Mouse (Mus musculus): Measurements from ENCODE around the gene Pcbp3. TPM values are rescaled to one million over a fixed set of nuclear protein-coding genes. Genes with fewer than 3 reads are reported as not detected.

The Pcbp3 gene
- total and polyA plus RNA-seq, 3 experiments, result 3.8 to 4.9 (median 3.8) TPM

- H3K4me3 ChIP-seq, result no peak overlapping the region
- H3K4me1 ChIP-seq (ENCODE audit: control insufficient read depth, insufficient read depth, low read length), result peaks cover 2% of the 10 kb centered on the region; the same call in 1 of the 2 replicates
- H3K79me2 ChIP-seq (replicated peaks; ENCODE audit: control insufficient read depth, insufficient read depth, low read length), result no peaks in the 10 kb centered on the region
- 81% methylated on average over 4 of the region's 4 CpGs for WGBS
- no peaks in the 10 kb centered on the region for H3K27me3 ChIP-seq (ENCODE audit: control insufficient read depth, insufficient read depth, low read length)
- intact Hi-C loops (cut with DNase I), result no loop called here
- no peak for DNase-seq
- TF ChIP-seq EP300 (IDR thresholded peaks at IDR 0.05; ENCODE audit: insufficient read depth, low read depth, low read length) (no peak), CTCF (IDR thresholded peaks at IDR 0.05) (no peak), POLR2A (IDR thresholded peaks at IDR 0.05; ENCODE audit: insufficient read depth, low read depth, low read length) (no peak)
- H3K36me3 ChIP-seq (ENCODE audit: control insufficient read depth, insufficient read depth, low read length), result no peaks in the 10 kb centered on the region
- no peak overlapping the region for H3K27ac ChIP-seq
- no peak overlapping the region for H3K9ac ChIP-seq (ENCODE audit: low read depth, low read length)
These were observed 159.2 kb downstream of the Pcbp3 start for GRCm38 (mm10) chr10:76802500-76802885.

DNA sequence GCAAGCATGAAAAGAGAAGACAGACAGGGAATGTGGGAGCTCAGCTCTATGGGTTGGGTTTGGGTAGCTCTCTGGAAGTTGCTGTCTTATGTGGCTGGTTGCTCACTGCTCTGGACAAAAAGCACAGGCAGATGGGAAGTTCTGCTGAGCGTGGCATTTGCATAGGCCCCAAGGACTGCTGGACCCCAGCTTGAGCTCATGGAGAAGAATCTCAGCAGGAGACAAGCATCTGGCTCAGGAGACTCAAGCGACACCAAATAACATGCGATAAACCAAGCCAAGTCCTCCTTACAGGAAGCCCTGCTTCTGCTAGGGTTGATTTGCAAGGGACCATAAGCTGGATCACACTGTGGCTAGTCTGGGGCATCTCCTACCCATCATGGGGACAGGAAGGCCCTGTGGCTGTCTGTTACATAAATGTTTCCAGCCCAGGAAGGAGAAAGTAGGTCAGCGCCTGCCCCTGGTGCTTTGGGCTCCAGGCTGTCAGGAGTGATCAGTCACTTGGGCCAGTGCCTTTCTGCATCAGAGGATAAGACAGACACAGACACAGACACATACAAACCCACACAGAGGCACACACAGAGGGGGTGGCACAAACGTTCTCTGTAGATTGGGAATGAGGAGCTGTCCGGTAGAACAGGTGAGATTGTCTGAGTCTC, 159.7 kb downstream of the Pcbp3 start:
- DNase-seq, result peak; percentile 26 to 33
- H3K36me3 ChIP-seq (ENCODE audit: control insufficient read depth, insufficient read depth, low read length), result no peaks in the 10 kb centered on the region
- TF ChIP-seq EP300 (IDR thresholded peaks at IDR 0.05; ENCODE audit: insufficient read depth, low read depth, low read length) (no peak), POLR2A (IDR thresholded peaks at IDR 0.05; ENCODE audit: insufficient read depth, low read depth, low read length) (no peak), CTCF (IDR thresholded peaks at IDR 0.05) (no peak)
- H3K9ac ChIP-seq (ENCODE audit: low read depth, low read length), result no peak overlapping the region
- H3K4me1 ChIP-seq (ENCODE audit: control insufficient read depth, insufficient read depth, low read length), result peaks cover 2% of the 10 kb centered on the region; the same call in 1 of the 2 replicates
- no peak overlapping the region for H3K27ac ChIP-seq
- H3K27me3 ChIP-seq (ENCODE audit: control insufficient read depth, insufficient read depth, low read length), result no peaks in the 10 kb centered on the region
- H3K79me2 ChIP-seq (replicated peaks; ENCODE audit: control insufficient read depth, insufficient read depth, low read length), result no peaks in the 10 kb centered on the region
- intact Hi-C loops (cut with DNase I), result no loop called here
- no peak overlapping the region for H3K4me3 ChIP-seq
- 59% methylated on average over 6 of the region's 6 CpGs for WGBS

DNA sequence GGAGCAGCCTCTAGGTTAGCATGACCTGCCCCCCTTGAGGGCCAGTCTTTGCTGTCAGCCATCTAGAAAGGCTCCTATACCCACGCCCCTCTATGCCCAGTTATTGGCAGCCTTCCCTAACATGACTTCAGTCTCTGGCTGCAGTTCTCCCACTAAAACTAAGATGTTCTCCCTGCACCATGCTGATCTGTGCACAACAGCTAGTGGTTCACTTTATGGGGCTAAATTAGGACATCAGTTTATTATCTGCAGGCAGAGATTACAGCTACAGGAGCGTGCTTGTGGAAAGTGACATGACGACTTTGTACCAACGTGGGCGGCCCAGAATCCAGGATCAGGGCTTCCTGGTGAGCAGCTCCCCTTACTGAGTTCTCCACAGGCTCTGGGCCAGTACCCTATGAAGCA, 160.4 kb downstream of the Pcbp3 start:
- peaks cover 2% of the 10 kb centered on the region; the same call in 1 of the 2 replicates for H3K4me1 ChIP-seq (ENCODE audit: control insufficient read depth, insufficient read depth, low read length)
- TF ChIP-seq EP300 (IDR thresholded peaks at IDR 0.05; ENCODE audit: insufficient read depth, low read depth, low read length) (no peak), POLR2A (IDR thresholded peaks at IDR 0.05; ENCODE audit: insufficient read depth, low read depth, low read length) (no peak), CTCF (IDR thresholded peaks at IDR 0.05) (no peak)
- intact Hi-C loops (cut with DNase I), result no loop called here
- H3K36me3 ChIP-seq (ENCODE audit: control insufficient read depth, insufficient read depth, low read length), result no peaks in the 10 kb centered on the region
- no peak overlapping the region for H3K27ac ChIP-seq
- DNase-seq, result no peak
- 51% methylated on average over 5 of the region's 5 CpGs for WGBS
- no peak overlapping the region for H3K9ac ChIP-seq (ENCODE audit: low read depth, low read length)
- no peak overlapping the region for H3K4me3 ChIP-seq
- H3K27me3 ChIP-seq (ENCODE audit: control insufficient read depth, insufficient read depth, low read length), result no peaks in the 10 kb centered on the region
- H3K79me2 ChIP-seq (replicated peaks; ENCODE audit: control insufficient read depth, insufficient read depth, low read length), result no peaks in the 10 kb centered on the region

- DNase-seq, result no peak
- WGBS, result 65% methylated on average over 17 of the region's 17 CpGs
- Histone ChIP-seq H3K4me3 (no peak overlapping the region), H3K27ac (no peak overlapping the region), H3K9ac (ENCODE audit: low read depth, low read length) (no peak overlapping the region), H3K36me3 (ENCODE audit: control insufficient read depth, insufficient read depth, low read length) (no peaks in the 10 kb centered on the region), H3K27me3 (ENCODE audit: control insufficient read depth, insufficient read depth, low read length) (no peaks in the 10 kb centered on the region), H3K4me1 (ENCODE audit: control insufficient read depth, insufficient read depth, low read length) (peaks cover 2% of the 10 kb centered on the region; the same call in 1 of the 2 replicates), H3K79me2 (replicated peaks; ENCODE audit: control insufficient read depth, insufficient read depth, low read length) (no peaks in the 10 kb centered on the region)
- intact Hi-C loops (cut with DNase I), result no loop called here
- no peak for TF ChIP-seq POLR2A (IDR thresholded peaks at IDR 0.05; ENCODE audit: insufficient read depth, low read depth, low read length)
- no peak for TF ChIP-seq EP300 (IDR thresholded peaks at IDR 0.05; ENCODE audit: insufficient read depth, low read depth, low read length)
- no peak for TF ChIP-seq CTCF (IDR thresholded peaks at IDR 0.05)
These were observed 162.7 kb downstream of the Pcbp3 start for GRCm38 (mm10) chr10:76798751-76799585.

DNA sequence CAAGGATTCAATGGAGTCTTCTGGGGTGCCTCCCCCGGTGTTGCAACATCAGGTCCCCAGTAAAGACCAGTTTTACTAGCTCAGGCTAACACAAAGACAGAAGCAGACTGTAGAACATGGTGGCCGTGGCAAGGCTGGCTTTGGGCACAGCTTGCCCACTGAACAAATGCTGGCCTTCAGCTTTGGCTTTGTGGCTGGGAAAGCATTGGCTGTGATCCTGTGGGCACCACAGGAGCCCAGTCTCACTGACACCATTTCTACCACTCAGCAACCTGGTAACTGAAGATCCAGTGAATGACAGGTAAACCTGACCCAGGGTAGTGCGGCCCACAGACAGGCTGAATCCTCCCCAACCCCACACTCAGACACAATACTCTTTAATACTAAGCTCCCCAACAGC, 167.6 kb downstream of the Pcbp3 start:
- WGBS, result 95% methylated on average over 3 of the region's 3 CpGs
- Histone ChIP-seq H3K4me1 (ENCODE audit: control insufficient read depth, insufficient read depth, low read length) (no peaks in the 10 kb centered on the region), H3K27me3 (ENCODE audit: control insufficient read depth, insufficient read depth, low read length) (no peaks in the 10 kb centered on the region), H3K79me2 (replicated peaks; ENCODE audit: control insufficient read depth, insufficient read depth, low read length) (no peaks in the 10 kb centered on the region), H3K4me3 (no peak overlapping the region), H3K27ac (no peak overlapping the region), H3K36me3 (ENCODE audit: control insufficient read depth, insufficient read depth, low read length) (no peaks in the 10 kb centered on the region), H3K9ac (ENCODE audit: low read depth, low read length) (no peak overlapping the region)
- DNase-seq, result no peak
- intact Hi-C loops (cut with DNase I), result no loop called here
- no peak for TF ChIP-seq POLR2A (IDR thresholded peaks at IDR 0.05; ENCODE audit: insufficient read depth, low read depth, low read length)
- no peak for TF ChIP-seq CTCF (IDR thresholded peaks at IDR 0.05)
- no peak for TF ChIP-seq EP300 (IDR thresholded peaks at IDR 0.05; ENCODE audit: insufficient read depth, low read depth, low read length)

DNA sequence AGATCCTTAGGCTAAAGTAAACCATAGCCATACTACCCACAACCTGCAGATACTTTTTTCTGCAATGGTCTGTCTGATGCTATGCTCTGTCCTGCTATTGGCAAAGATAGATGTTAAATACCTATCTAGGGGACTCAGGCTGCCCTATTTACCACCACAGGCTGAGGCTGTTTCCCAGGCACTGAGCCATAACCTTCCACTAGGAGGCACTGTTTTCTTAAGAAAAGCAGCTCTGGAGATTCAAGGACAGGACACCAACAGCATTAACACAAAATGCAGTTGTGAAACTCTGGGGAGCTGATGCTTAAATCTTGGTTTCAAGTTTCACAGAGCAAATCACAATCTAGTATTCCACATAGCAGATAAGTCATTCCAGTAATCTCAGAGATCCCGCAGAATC, 170.2 kb downstream of the Pcbp3 start:
- Histone ChIP-seq H3K4me1 (ENCODE audit: control insufficient read depth, insufficient read depth, low read length) (no peaks in the 10 kb centered on the region; the same call in 1 of the 2 replicates), H3K9ac (ENCODE audit: low read depth, low read length) (no peak overlapping the region), H3K27me3 (ENCODE audit: control insufficient read depth, insufficient read depth, low read length) (no peaks in the 10 kb centered on the region), H3K79me2 (replicated peaks; ENCODE audit: control insufficient read depth, insufficient read depth, low read length) (no peaks in the 10 kb centered on the region), H3K4me3 (no peak overlapping the region), H3K27ac (no peak overlapping the region), H3K36me3 (ENCODE audit: control insufficient read depth, insufficient read depth, low read length) (no peaks in the 10 kb centered on the region)
- DNase-seq, result no peak
- intact Hi-C loops (cut with DNase I), result loop anchor here (2.0 kb wide), 1 partner anchor 229 kb away; no protein-coding TSS in a partner anchor
- WGBS, result 42% methylated on average over 1 of the region's 1 CpGs
- TF ChIP-seq CTCF (IDR thresholded peaks at IDR 0.05) (peak; percentile 74), POLR2A (IDR thresholded peaks at IDR 0.05; ENCODE audit: insufficient read depth, low read depth, low read length) (no peak)

Measured in heart, adult 2 months (tissue).